Mouse (Mus musculus) lung, adult 2 months (tissue): Measurements from ENCODE around the gene Ifnl3.

Experiments
- CTCF ChIP-seq: fragments of 200-500 bp; IDR thresholded peaks from 2 replicates; pipeline ENCODE4 v1.5.1; 2011; ENCODE audit warnings: mild to moderate bottlenecking, low read length, control low read depth; ENCODE audit not compliant: insufficient read depth
- POLR2A ChIP-seq: fragments of 200-500 bp; IDR thresholded peaks from 2 replicates; pipeline ENCODE4 v1.6.1; 2011; ENCODE audit warnings: low read depth, mild to moderate bottlenecking, control low read depth, low read length, borderline replicate concordance; ENCODE audit errors: extremely low read depth

GRCm38 (mm10) chr7:28547154-28547553 is 24.5 kb downstream of the Ifnl3 start, which contains the start of gene Nccrp1:
- TF ChIP-seq CTCF (no peak), POLR2A (no peak)
